Mouse (Mus musculus) heart, embryonic 10.5 days (tissue): ENCODE results near the gene St3gal5. TPM values are rescaled to one million over a fixed set of nuclear protein-coding genes. Genes with fewer than 3 reads are reported as not detected.

Source experiments
- DNase-seq: peaks from one replicate; pipeline ENCODE4 v3.0.0-alpha.2; 2017; ENCODE audit warnings: low spot score
- H3K27ac ChIP-seq: fragments of 300-500 bp; sonication (generic); 2 replicates; pipeline ENCODE4 v1.5.1; 2016; ENCODE audit warnings: mild to moderate bottlenecking
- H3K27me3 ChIP-seq: fragments of 300-500 bp; sonication (generic); 2 replicates; pipeline ENCODE4 v1.6.1; 2016; ENCODE audit warnings: mild to moderate bottlenecking; ENCODE audit not compliant: poor library complexity, insufficient read depth, severe bottlenecking
- H3K36me3 ChIP-seq: fragments of 300-500 bp; sonication (generic); 2 replicates; pipeline ENCODE4 v1.6.1; 2016; ENCODE audit warnings: mild to moderate bottlenecking, moderate library complexity
- H3K4me1 ChIP-seq: fragments of 300-500 bp; sonication (generic); 2 replicates; pipeline ENCODE4 v1.6.1; 2016; ENCODE audit warnings: mild to moderate bottlenecking
- H3K4me3 ChIP-seq: fragments of 300-500 bp; sonication (generic); 2 replicates; pipeline ENCODE4 v1.5.1; 2016; ENCODE audit warnings: mild to moderate bottlenecking, moderate library complexity
- H3K9me3 ChIP-seq: fragments of 300-500 bp; sonication (generic); 2 replicates; pipeline ENCODE4 v1.6.1; 2016; ENCODE audit warnings: mild to moderate bottlenecking, moderate library complexity
- WGBS: fragments of 180-500 bp; shearing (Covaris S2); methylation state at CpG from one replicate; pipeline ENCODE4 v1.1.7; 2016; 5-methylcytosine and 5-hydroxymethylcytosine counted together
- polyA plus RNA-seq: library from polyadenylated mRNA; unstranded; fragments of >200 nt; fragmentation: Nextera tagmentation; extraction: Ambion mirVana; gene quantifications from 2 replicates; pipeline ENCODE4 v1.2.1, GENCODE M21; 2016

St3gal5 gene
- polyA plus RNA-seq, 1 experiment from 2014 or later: 64.1 TPM

DNA sequence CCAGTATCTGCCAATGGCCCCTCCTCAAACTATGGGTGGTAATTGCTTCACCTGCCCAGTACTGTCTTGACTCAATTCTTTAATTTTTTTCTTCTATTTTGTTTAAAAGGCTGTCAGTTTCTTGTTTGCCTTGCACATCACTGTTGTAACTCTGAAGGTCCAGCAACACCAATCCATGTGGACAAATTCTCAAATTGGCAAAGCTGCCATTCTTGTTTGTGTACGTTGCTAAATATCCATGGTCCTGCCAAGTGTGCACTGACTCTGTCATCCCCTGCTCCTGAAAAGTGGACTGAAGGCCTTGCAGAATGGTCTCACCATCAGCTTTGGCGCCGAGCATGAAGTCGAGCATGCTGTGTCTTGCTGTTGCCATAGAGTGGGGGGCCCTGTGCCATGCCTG lies 23.6 kb upstream of the St3gal5 start:
- H3K4me1 ChIP-seq: peaks cover 7% of the 10 kb centered on the region; the same call in 1 of the 2 replicates
- H3K36me3 ChIP-seq: no peaks in the 10 kb centered on the region
- 84% methylated on average over 4 of the region's 4 CpGs for WGBS
- no peak overlapping the region for H3K27ac ChIP-seq
- no peak overlapping the region for H3K4me3 ChIP-seq
- H3K9me3 ChIP-seq: no peaks in the 10 kb centered on the region
- no peaks in the 10 kb centered on the region for H3K27me3 ChIP-seq
- no peak for DNase-seq

DNA sequence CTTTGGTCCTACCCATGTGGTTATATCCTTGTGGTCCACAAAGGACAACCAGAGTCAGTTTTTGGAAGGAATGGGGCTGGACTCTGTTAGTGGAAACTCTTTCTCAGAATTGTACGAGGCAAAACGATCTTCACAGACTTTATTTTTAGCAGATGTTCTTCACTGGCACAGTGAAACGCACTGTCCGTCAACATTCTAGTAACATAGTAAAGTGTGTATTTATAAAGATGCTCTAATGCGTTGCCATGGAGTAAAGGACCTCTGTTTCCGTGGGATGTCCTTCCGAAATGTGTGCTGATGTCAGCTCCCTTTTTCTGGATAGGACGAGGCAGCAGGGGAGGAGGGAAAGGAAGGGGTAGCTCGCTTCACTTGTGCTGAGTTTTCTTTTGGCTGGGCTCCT lies 20.9 kb upstream of the St3gal5 start:
- DNase-seq: no peak
- WGBS: 61% methylated on average over 9 of the region's 9 CpGs
- no peak overlapping the region for H3K4me3 ChIP-seq

DNA sequence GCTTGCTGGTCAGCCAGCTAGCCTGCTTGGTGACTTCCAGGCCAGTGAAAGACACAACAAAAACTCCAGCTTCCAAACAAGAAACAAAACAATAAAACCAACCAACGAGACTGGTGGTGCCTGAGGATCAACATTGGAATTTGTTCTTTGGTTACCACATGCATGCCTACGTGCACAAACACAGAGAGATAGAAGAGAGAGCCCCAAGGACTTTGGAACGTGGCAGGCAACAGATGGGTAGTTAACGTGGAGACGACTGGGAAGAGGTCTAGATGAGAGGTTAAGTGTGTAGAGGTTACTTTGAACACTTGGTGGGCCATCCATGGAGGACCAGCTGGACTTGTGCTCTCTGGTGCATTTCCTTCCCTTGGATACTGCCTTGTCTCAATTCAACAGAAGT lies 19.2 kb upstream of the St3gal5 start:
- no peak overlapping the region for H3K27ac ChIP-seq
- 83% methylated on average over 5 of the region's 5 CpGs for WGBS
- H3K9me3 ChIP-seq: peaks cover 9% of the 10 kb centered on the region; the same call in 1 of the 2 replicates
- no peaks in the 10 kb centered on the region for H3K27me3 ChIP-seq
- DNase-seq: no peak
- no peaks in the 10 kb centered on the region for H3K36me3 ChIP-seq
- H3K4me1 ChIP-seq: peaks cover 7% of the 10 kb centered on the region; the same call in 1 of the 2 replicates
- H3K4me3 ChIP-seq: no peak overlapping the region

More for the DNA sequence above, 20.9 kb upstream of the St3gal5 start:
- Histone ChIP-seq H3K36me3 (no peaks in the 10 kb centered on the region), H3K27me3 (no peaks in the 10 kb centered on the region), H3K4me1 (peaks cover 7% of the 10 kb centered on the region; the same call in 1 of the 2 replicates), H3K9me3 (peaks cover 9% of the 10 kb centered on the region; the same call in 1 of the 2 replicates), H3K27ac (no peak overlapping the region)

DNA sequence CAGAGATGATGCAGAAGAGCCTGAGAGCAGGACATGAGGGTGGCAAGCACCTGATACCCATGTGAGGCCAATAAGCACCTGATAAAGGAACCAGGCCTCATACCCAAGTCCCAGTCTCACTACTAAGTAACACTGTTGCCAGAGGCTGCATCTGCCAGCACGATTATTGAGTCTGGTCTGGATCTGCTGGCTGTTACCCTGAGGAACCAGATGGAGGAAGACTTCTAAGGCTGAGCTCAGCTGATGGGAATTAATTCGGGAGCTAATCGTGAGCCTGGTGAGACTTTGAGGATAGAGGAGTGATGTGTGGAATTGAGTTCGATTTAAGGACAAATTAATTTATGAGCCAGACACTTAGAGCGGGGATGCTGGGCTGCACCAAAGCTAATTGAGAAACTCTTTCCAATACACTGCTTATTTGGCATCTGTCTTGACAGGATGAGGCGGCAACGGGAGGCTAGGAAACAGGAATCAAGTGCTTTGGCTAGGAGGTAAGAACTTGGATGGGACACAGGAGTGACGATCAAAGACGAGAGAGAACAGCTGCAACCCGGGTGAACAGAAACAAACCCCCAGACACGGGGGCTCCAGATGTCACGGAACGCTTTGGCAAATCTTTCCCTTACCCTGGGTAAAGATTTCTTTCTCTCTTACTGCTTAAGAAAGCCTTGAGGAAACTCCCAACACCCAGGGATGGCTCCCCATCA lies 15.9 kb upstream of the St3gal5 start:
- no peaks in the 10 kb centered on the region for H3K36me3 ChIP-seq
- H3K4me3 ChIP-seq: no peak overlapping the region
- H3K27me3 ChIP-seq: no peaks in the 10 kb centered on the region
- H3K9me3 ChIP-seq: peaks cover 9% of the 10 kb centered on the region; the same call in 1 of the 2 replicates
- no peaks in the 10 kb centered on the region for H3K4me1 ChIP-seq
- DNase-seq: no peak
- H3K27ac ChIP-seq: no peak overlapping the region
- 88% methylated on average over 13 of the region's 13 CpGs for WGBS

DNA sequence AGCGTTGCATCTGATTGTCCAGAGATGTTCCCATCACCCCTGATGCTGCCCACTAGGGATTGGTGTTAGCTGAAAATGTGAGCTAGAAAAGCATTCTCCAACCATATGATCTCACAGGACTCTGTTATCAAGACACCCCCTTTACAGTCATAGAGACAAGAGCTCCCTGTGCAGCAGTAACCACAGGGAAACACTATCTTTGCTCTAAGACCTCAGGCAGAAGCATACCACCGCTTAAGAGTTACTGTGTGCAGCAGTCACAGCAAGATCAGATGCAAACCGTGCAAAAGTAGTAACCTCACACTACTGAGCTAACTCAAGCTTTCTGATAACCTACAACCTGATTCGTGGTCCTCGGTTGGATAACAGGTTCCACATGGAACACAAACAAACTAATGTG lies 10.0 kb upstream of the St3gal5 start:
- no peak for DNase-seq
- peaks cover 11% of the 10 kb centered on the region for H3K4me1 ChIP-seq
- WGBS: 67% methylated on average over 5 of the region's 5 CpGs
- no peak overlapping the region for H3K4me3 ChIP-seq
- H3K36me3 ChIP-seq: no peaks in the 10 kb centered on the region
- H3K9me3 ChIP-seq: no peaks in the 10 kb centered on the region
- H3K27ac ChIP-seq: no peak overlapping the region
- H3K27me3 ChIP-seq: no peaks in the 10 kb centered on the region

DNA sequence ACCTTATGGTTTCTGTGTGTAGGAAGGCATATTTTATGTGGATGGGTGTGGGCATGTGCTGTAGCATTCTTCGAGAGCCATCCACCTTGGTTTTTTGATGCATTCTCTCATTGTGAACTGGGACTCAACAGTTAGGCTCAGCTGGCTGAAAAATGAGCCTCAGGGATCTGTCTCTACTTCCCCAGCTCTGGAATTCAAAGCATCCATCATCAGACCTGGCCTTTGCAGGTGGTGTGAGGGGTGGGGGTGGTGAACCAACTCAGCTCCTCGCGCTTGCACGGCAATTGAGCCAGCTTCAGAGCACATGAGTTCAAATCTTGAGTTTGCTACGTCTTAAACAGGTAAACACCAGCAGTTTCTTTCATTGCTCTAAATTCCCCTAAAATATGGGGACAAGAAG lies 7.5 kb upstream of the St3gal5 start:
- Histone ChIP-seq H3K4me3 (no peak overlapping the region), H3K27ac (no peak overlapping the region), H3K27me3 (no peaks in the 10 kb centered on the region), H3K9me3 (no peaks in the 10 kb centered on the region), H3K36me3 (no peaks in the 10 kb centered on the region), H3K4me1 (peaks cover 17% of the 10 kb centered on the region)
- WGBS: 77% methylated on average over 5 of the region's 5 CpGs
- DNase-seq: no peak

DNA sequence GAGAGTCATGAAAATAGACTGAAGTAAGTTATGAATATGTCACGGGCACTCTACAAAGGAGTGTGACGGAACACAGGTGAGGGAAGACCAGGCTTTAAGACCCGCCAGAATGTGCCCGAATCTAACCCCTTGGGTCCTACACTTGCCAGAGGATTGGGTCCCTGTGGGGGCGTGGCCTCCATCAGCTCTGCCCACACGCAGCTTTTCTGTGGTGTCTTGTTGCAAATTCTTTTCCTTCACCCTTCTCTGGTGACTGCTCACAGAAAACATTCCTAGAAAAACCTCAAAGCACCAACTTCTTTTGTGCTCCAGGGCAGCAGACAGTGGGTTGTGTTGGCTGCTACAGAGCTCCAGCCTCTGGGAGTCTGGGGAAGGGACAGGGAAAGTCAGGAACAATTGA lies 6.4 kb upstream of the St3gal5 start:
- H3K36me3 ChIP-seq: no peaks in the 10 kb centered on the region
- no peaks in the 10 kb centered on the region for H3K27me3 ChIP-seq
- H3K4me3 ChIP-seq: no peak overlapping the region
- WGBS: 44% methylated on average over 6 of the region's 6 CpGs
- DNase-seq: no peak
- no peak overlapping the region for H3K27ac ChIP-seq
- H3K9me3 ChIP-seq: no peaks in the 10 kb centered on the region
- peaks cover 23% of the 10 kb centered on the region for H3K4me1 ChIP-seq

DNA sequence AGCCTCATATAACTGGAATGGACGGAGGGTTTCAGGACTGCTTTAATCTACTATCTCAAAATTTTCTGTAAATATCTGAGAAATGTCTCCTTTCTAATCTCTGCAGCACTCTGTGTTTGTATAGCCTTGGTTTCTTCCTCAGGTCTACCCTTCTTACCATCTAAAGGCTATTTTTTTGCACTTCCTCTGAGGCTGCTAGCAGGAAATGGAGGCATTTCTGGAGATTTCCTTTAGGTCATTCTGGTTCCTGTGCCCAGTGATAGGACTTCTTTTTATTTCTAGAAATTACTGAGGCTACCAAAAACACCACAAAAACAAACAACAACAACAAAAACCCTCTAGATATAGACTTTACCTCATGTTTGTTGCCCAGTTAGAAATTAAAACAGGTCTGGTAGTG lies 4.3 kb upstream of the St3gal5 start:
- Histone ChIP-seq H3K4me3 (no peak overlapping the region), H3K36me3 (no peaks in the 10 kb centered on the region), H3K9me3 (no peaks in the 10 kb centered on the region), H3K27ac (peak overlapping the region; percentile 65), H3K27me3 (no peaks in the 10 kb centered on the region), H3K4me1 (peaks cover 37% of the 10 kb centered on the region)
- WGBS: 57% methylated on average over 1 of the region's 1 CpGs
- DNase-seq: no peak

DNA sequence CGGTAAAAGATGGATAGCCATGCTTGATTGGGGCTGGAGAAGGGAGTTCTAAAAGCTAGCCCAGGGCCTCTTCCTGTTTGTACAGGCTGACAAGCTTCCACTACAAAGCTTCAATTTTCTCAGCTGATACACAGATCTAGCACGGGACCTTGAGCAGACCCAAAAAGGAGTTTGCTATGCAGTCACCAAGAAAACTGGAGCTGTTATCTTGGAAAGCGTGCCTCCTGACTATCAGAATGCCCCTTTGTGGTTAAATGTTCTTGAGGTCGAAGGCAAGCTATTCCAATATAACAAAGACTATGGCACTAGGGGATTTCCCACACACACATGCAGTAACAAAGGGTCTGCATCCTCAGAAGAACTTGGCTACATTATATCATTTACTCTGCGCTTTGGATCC lies 1.2 kb upstream of the St3gal5 start:
- Histone ChIP-seq H3K4me1 (peaks cover 61% of the 10 kb centered on the region), H3K9me3 (no peaks in the 10 kb centered on the region), H3K4me3 (no peak overlapping the region), H3K27ac (peak overlapping the region; percentile 97), H3K36me3 (no peaks in the 10 kb centered on the region), H3K27me3 (no peaks in the 10 kb centered on the region)
- 49% methylated on average over 5 of the region's 5 CpGs for WGBS
- no peak for DNase-seq

DNA sequence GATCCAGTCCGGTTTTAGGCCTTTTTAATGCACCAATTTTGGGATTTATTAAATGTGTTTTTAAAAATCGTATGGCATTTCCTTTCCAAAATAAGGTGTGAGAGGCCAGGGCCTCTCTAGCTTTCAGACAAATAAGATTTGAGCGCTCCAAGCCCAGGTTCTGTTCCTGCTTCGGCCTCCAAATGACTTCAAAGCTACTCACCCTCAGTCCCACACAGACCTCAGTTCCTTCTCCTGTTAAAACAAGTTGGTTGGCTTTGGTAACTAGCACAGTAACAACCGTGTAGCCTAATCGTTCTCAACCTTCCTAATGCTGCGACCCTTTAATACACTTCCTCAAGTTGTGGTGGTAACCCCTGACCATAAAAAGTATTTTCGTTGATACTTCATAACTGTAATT lies 723 bp upstream of the St3gal5 start:
- no peak for DNase-seq
- Histone ChIP-seq H3K27me3 (no peaks in the 10 kb centered on the region), H3K4me1 (peaks cover 63% of the 10 kb centered on the region), H3K4me3 (peak overlapping the region; percentile 94), H3K9me3 (no peaks in the 10 kb centered on the region), H3K36me3 (no peaks in the 10 kb centered on the region), H3K27ac (peak overlapping the region; percentile 97)
- 48% methylated on average over 8 of the region's 8 CpGs for WGBS

DNA sequence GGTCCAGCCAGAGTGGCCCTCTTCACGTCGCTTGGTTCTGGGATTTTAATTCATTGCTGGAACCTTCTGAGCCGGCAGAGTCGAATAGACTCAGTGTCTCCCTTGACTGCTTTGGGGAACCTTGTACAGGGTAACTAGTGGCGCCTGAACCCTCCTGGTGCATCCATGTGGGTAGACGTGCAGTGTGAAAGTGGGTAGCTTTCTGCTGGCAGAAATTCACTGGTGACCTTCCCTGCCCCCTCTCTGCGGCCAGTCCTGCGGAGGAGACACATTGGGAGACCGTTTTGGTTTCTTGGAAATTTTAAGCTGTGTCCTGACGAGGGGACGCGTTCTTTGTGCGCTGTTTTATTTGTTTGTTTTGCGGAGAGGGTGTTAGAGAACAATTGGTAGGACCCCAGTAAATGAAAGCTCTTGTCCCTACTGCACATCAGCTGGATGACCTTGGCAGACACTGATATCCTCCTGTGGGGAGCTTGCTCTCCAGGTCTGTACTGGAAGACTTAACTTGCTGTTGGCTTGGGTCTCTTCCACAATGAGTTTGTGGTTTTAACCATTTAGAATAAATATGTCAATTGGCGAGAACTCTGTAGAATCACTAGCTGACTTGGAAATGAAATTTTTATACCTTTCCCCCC lies 746 bp downstream of the St3gal5 start:
- no peaks in the 10 kb centered on the region for H3K36me3 ChIP-seq
- H3K9me3 ChIP-seq: no peaks in the 10 kb centered on the region
- WGBS: 4% methylated on average over 15 of the region's 15 CpGs
- H3K27ac ChIP-seq: peak overlapping the region; percentile 97
- peaks cover 65% of the 10 kb centered on the region for H3K4me1 ChIP-seq
- no peak for DNase-seq
- H3K27me3 ChIP-seq: no peaks in the 10 kb centered on the region
- peak overlapping the region; percentile 94 for H3K4me3 ChIP-seq

DNA sequence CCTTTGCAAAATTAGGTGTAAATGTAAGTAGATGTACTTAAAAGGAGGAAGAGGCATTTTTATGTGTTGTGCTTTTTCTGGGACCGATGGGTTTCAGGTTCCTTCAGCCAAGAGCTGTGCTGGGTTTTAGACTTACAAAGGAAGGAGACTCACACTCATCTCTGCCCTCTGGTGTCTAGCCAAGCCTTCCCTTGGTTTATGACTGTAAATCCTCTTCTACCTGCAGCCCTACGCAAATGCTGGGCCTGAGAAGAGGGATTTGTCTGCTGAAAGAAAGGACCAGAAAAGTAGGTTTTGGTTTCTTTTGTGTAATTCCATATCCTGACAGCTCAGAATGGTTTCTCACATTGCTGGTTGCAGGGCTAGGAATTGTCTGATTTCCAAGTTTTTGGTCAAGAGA lies 1.3 kb downstream of the St3gal5 start:
- H3K27ac ChIP-seq: peak overlapping the region; percentile 97
- no peaks in the 10 kb centered on the region for H3K27me3 ChIP-seq
- H3K36me3 ChIP-seq: no peaks in the 10 kb centered on the region
- no peaks in the 10 kb centered on the region for H3K9me3 ChIP-seq
- peaks cover 70% of the 10 kb centered on the region for H3K4me1 ChIP-seq
- H3K4me3 ChIP-seq: peak overlapping the region; percentile 94
- 30% methylated on average over 2 of the region's 2 CpGs for WGBS
- DNase-seq: no peak

DNA sequence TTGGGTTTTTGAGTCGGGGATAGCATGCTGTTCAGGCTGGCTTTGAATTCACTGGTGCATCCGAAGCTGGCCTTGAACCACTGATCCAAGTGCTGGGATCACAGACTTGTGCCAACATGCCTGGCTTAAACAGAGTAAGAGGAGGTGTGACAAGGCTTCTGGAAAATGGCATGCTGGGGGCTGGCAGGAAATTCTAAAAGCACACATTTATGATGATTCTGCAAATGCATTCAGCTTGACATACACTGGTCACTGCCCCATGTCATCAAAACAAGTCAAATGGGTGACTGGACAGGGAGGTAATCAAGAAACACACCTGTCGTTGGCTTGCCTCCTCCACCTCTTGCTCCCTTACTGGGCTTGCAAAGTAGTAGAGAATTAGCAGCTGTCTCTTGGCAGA lies 1.9 kb downstream of the St3gal5 start:
- Histone ChIP-seq H3K9me3 (no peaks in the 10 kb centered on the region), H3K4me3 (peak overlapping the region; percentile 94), H3K27ac (peak overlapping the region; percentile 97; the same call in 1 of the 2 replicates), H3K4me1 (peaks cover 73% of the 10 kb centered on the region), H3K36me3 (no peaks in the 10 kb centered on the region), H3K27me3 (no peaks in the 10 kb centered on the region)
- no peak for DNase-seq
- WGBS: 67% methylated on average over 3 of the region's 3 CpGs
